Mouse (Mus musculus): Measurements from ENCODE around the gene Fam57b.

DNA sequence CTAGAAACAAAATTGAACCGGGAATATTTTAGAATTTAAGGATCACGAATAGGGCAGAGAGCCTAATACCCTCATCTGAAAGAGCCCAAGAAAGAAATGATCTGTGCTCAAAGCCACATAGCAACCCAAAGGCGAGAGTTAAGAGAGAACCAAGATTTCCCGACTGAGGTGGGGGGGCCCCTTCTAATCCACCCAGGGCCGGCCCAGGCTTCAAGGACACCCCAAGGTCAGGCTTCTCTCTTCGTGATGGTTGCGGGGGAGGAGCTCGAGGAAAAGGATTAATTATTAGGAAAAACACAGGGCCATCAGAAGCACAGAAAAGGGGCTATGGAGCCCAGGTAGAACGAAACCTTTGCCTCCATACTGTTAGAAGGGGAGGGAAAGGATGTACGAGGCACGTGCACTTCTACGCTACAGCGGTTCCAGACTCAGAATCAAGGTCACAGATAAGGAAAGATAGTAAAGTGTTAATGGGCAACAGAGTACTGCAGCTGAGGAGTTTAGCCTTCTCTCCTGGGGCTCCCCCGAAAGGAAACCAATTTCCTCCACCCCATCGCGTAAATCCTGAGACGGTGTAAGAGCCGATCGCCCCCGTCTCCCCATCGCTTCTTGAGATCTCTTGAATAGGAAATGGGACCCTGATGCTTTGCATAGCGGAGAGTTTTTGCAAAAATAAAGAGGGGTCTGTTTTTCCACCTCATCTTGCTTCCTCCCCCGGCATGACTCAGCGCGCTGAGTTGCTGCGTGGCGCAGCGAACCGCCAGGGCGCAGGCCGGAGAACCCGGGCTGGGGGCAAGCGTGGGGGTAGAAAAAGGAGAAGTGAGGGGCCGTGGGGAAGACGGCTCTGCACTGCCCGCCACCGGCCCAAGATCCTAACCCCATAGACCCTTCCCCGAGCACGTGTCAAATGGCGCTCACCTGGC, 920 bp downstream of the Fam57b start:
- TF ChIP-seq POLR2A (IDR thresholded peaks at IDR 0.05; ENCODE audit: borderline replicate concordance, extremely low read depth, low read depth, low read length) = no peak
- TF ChIP-seq CTCF (IDR thresholded peaks at IDR 0.05; ENCODE audit: insufficient read depth, low read length) = no peak
